Mouse (Mus musculus): ENCODE measurements around the gene Gbf1. TPM values are rescaled to one million over a fixed set of nuclear protein-coding genes. Genes with fewer than 3 reads are reported as not detected.
A peak's percentile ranks its signal among the peaks of the same experiment; 100 is the strongest.

The Gbf1 gene
- total and polyA plus RNA-seq, 3 experiments: 23.7 to 400 (median 54.1) TPM

GRCm38 (mm10) chr19:46177046-46177445 lies 24.7 kb downstream of the Gbf1 start:
- peaks cover 7 to 12% of the 10 kb centered on the region in 2 experiments for H3K4me1 ChIP-seq (ENCODE audit: control insufficient read depth in 1 of 2, insufficient read depth in 2 of 2, low read length in 2 of 2)
- H3K4me3 ChIP-seq (ENCODE audit: control insufficient read depth in 1 of 2, insufficient read depth in 1 of 2, low read depth in 2 of 2, low read length in 2 of 2): no peak overlapping the region
- H3K36me3 ChIP-seq (ENCODE audit: control insufficient read depth in 1 of 2, insufficient read depth in 2 of 2, low read length in 2 of 2): peaks cover 0 to 18% of the 10 kb centered on the region in 2 experiments; a peak in 2 of 4 replicates
- no peak for DNase-seq (ENCODE audit: low read depth, low spot score)
- no peaks in the 10 kb centered on the region for H3K9me3 ChIP-seq (replicated peaks; ENCODE audit: insufficient read depth, low read length)
- H3K9ac ChIP-seq (ENCODE audit: control insufficient read depth, low read depth, low read length, poor library complexity, severe bottlenecking): no peak overlapping the region
- no peaks in the 10 kb centered on the region for H3K27me3 ChIP-seq (ENCODE audit: control insufficient read depth in 1 of 2, insufficient read depth in 2 of 2, low read length in 2 of 2)
- TF ChIP-seq ELF1 (IDR thresholded peaks at IDR 0.05; ENCODE audit: low read depth, low read length): no peak
- no peak for TF ChIP-seq SIN3A (IDR thresholded peaks at IDR 0.05; ENCODE audit: low read length)
- no peak for TF ChIP-seq MYC (IDR thresholded peaks at IDR 0.05; ENCODE audit: low read depth, low read length)
- no peak for TF ChIP-seq TBP (IDR thresholded peaks at IDR 0.05; ENCODE audit: low read depth, low read length)
- TF ChIP-seq E2F4 (IDR thresholded peaks at IDR 0.05; ENCODE audit: borderline replicate concordance, low read depth, low read length): no peak
- no peak for TF ChIP-seq JUND (IDR thresholded peaks at IDR 0.05; ENCODE audit: low read depth, low read length)
- no peak for TF ChIP-seq CTCF (IDR thresholded peaks at IDR 0.05 in 2 of 3, conservative IDR thresholded peaks at IDR 0.05 in 1 of 3; ENCODE audit: control insufficient read depth in 1 of 3, insufficient read depth in 1 of 3, low read depth in 2 of 3, low read length in 3 of 3, poor library complexity in 1 of 3, severe bottlenecking in 1 of 3)
- no peak for TF ChIP-seq CHD2 (IDR thresholded peaks at IDR 0.05; ENCODE audit: low read length)
- no peak for TF ChIP-seq ZC3H11A (IDR thresholded peaks at IDR 0.05; ENCODE audit: low read depth, low read length)
- TF ChIP-seq MAZ (IDR thresholded peaks at IDR 0.05; ENCODE audit: low read depth, low read length): no peak
- TF ChIP-seq MEF2A (IDR thresholded peaks at IDR 0.05; ENCODE audit: extremely low read depth, insufficient replicate concordance, low read depth, low read length, poor library complexity, severe bottlenecking): no peak
- TF ChIP-seq RAD21 (IDR thresholded peaks at IDR 0.05; ENCODE audit: low read depth, low read length): no peak
- TF ChIP-seq MAX (IDR thresholded peaks at IDR 0.05; ENCODE audit: low read length): no peak
- TF ChIP-seq ZKSCAN1 (IDR thresholded peaks at IDR 0.05; ENCODE audit: low read depth, low read length): no peak
- TF ChIP-seq ZMIZ1 (IDR thresholded peaks at IDR 0.05; ENCODE audit: low read depth, low read length): no peak
- TF ChIP-seq UBTF (IDR thresholded peaks at IDR 0.05; ENCODE audit: borderline replicate concordance, insufficient read depth, low read depth, low read length): no peak
- no peak for TF ChIP-seq USF2 (IDR thresholded peaks at IDR 0.05; ENCODE audit: borderline replicate concordance in 1 of 2, insufficient read depth in 1 of 2, low read depth in 1 of 2, low read length in 2 of 2)
- no peak for TF ChIP-seq POLR2A (IDR thresholded peaks at IDR 0.05; ENCODE audit: control insufficient read depth in 1 of 2, insufficient read depth in 1 of 2, low read depth in 1 of 2, low read length in 2 of 2, poor library complexity in 1 of 2)
- no peak for TF ChIP-seq MXI1 (IDR thresholded peaks at IDR 0.05; ENCODE audit: low read depth, low read length)
- H3K27ac ChIP-seq (ENCODE audit: control insufficient read depth, low read depth, low read length): no peak overlapping the region
- H3K79me2 ChIP-seq (ENCODE audit: control insufficient read depth, insufficient read depth, low read length, poor library complexity): no peaks in the 10 kb centered on the region

DNA sequence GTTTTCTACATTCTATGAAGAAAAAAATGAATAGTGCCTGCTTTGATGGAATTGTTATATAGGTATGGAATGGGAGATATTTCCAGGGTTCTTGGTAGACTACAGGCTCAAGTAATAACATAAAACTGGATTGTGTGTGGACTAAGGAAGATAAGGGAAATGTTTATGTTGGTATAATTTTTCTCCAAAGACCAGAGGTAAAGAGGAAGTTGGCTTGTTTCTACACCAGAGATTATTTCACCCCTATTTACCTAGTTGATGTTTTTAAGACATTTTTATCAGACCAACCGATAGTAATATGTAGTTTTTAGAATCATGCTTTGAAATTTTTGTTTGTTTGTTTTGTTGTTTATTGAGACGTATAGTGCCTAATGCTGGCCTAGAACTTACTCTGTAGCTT lies 28.0 kb downstream of the Gbf1 start:
- Histone ChIP-seq H3K9me3 (replicated peaks; ENCODE audit: insufficient read depth, low read length) (no peaks in the 10 kb centered on the region), H3K9ac (ENCODE audit: control insufficient read depth, low read depth, low read length, poor library complexity, severe bottlenecking) (no peak overlapping the region), H3K79me2 (ENCODE audit: control insufficient read depth, insufficient read depth, low read length, poor library complexity) (0 out of 2 replicates have a peak, but pooled peaks cover 2% of the 10 kb centered on the region), H3K27me3 (ENCODE audit: control insufficient read depth in 1 of 2, insufficient read depth in 2 of 2, low read length in 2 of 2) (no peaks in the 10 kb centered on the region), H3K4me3 (ENCODE audit: control insufficient read depth in 1 of 2, insufficient read depth in 1 of 2, low read depth in 2 of 2, low read length in 2 of 2) (no peak overlapping the region), H3K36me3 (ENCODE audit: control insufficient read depth in 1 of 2, insufficient read depth in 2 of 2, low read length in 2 of 2) (peaks cover 2 to 18% of the 10 kb centered on the region in 2 experiments; a peak in 3 of 4 replicates), H3K27ac (ENCODE audit: control insufficient read depth, low read depth, low read length) (no peak overlapping the region), H3K4me1 (ENCODE audit: control insufficient read depth in 1 of 2, insufficient read depth in 2 of 2, low read length in 2 of 2) (peaks cover 7 to 12% of the 10 kb centered on the region in 2 experiments)
- TF ChIP-seq ETS1 (IDR thresholded peaks at IDR 0.05; ENCODE audit: low read depth, low read length) (no peak), MYB (IDR thresholded peaks at IDR 0.05; ENCODE audit: low read depth, low read length) (no peak), GATA1 (IDR thresholded peaks at IDR 0.05; ENCODE audit: low read depth, low read length) (peak; percentile 73; the same call in 1 of the 2 replicates), KAT2A (conservative IDR thresholded peaks at IDR 0.05; ENCODE audit: low read depth, low read length) (no peak), EP300 (IDR thresholded peaks at IDR 0.05; ENCODE audit: low read depth in 1 of 2, low read length in 2 of 2) (peak; percentile 44 to 83; a peak in 3 of 4 replicates), SIN3A (IDR thresholded peaks at IDR 0.05; ENCODE audit: low read length) (peak; percentile 63)
- DNase-seq (ENCODE audit: low read depth, low spot score): peak; percentile 64

Measured in MEL (cell line).